Mouse (Mus musculus): ENCODE measurements around the gene Hesx1. TPM values are rescaled to one million over a fixed set of nuclear protein-coding genes. Genes with fewer than 3 reads are reported as not detected.

The Hesx1 gene
- not detected in 2 replicates for total RNA-seq (2023)

GRCm38 (mm10) chr14:26994211-26994741 is at the start of gene Hesx1:
TSS of gene Hesx1 (plus strand) at chr14:26994416.

GRCm38 (mm10) chr14:26971106-26971789 is 23.0 kb upstream of the Hesx1 start, which contains the start of gene Appl1:
TSS of gene Appl1 (minus strand) at chr14:26971232.

GRCm38 (mm10) chr14:27038783-27039182 is 44.6 kb downstream of the Hesx1 start, which contains the start of gene Il17rd:
TSS of gene Il17rd (plus strand) at chr14:27038941.

Other genes starting within 250 kb of the Hesx1 start
- not detected in 2 replicates for gene Asb14, start 99.9 kb upstream of the Hesx1 start, total RNA-seq (2023)
- 23.5 and 27.9 TPM in 2 replicates for gene Appl1, start 23.2 kb upstream of the Hesx1 start, total RNA-seq (2023)
- 0.09 and 0.16 TPM in 2 replicates for gene Il17rd, start 44.5 kb downstream of the Hesx1 start, total RNA-seq (2023)
- gene Arhgef3, start 120.5 kb downstream of the Hesx1 start, total RNA-seq (2023) = 223 and 240 TPM in 2 replicates

Measured in neutrophil, adult 65 days (primary cell).